Mouse (Mus musculus) adrenal gland (tissue): ENCODE measurements around the gene Ptgir.
"Not testable (repeated sequence)": the region's sequence is repeated elsewhere in the genome, so short reads cannot be mapped to it uniquely, and the experiment has no call there.

Experiments
- intact Hi-C: fragments of 180-260 bp; cut with DNase I; formaldehyde crosslinking; loops from one replicate; pipeline ENCODE4 v1.15.1; 2025

Gene Ptgir

DNA sequence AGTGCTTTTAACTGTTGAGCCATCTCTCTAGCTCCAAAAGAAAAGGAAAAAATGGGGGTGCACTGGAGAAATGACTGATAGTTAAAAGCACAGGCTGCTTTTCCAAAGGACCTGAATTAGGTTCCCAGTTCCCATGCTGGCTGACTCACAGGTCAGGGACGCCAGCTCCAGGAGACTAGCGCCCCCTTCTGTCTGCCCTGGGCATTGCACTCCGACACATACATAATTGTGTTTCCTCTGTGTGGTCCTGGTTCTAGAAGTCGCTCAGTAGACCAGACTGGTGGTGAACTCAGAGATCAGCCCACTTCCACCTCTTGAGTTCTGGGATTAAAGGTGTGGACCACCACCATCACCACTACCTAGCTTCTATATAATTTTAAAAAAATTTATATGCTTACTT is 31.0 kb downstream of the Ptgir start:
- intact Hi-C loops: no loop called here

DNA sequence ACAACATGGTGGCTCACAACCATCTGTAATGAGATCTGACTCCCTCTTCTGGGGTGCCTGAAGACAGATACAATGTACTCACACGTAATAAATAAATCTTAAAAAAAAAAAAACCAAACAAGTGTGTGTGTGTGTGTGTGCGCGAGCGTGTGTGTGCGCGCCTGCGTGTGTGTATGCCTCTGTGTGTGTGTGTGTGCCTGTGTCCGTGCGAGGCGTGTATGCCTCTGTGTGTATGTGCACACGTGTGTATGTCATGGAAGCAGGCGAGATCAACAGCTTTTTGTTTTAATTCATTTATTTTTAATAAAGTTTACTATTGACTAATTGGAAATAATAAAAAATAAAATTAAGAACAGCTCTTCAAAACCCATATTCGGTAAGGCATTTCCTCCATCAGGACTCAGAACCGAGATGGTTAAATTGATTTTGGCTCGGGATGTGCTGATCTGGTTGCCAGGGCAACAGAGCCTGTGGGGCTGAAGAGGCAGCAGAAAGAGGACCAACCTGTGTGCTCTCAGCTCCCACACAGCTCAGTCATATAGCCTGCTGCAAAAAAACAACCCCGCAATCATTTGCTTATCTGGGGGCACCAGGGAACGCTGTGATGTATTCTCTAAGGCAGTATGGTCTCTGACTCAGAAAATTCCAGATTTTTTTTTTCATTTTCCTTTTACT is 32.0 kb downstream of the Ptgir start:
- intact Hi-C loops: no loop called here

DNA sequence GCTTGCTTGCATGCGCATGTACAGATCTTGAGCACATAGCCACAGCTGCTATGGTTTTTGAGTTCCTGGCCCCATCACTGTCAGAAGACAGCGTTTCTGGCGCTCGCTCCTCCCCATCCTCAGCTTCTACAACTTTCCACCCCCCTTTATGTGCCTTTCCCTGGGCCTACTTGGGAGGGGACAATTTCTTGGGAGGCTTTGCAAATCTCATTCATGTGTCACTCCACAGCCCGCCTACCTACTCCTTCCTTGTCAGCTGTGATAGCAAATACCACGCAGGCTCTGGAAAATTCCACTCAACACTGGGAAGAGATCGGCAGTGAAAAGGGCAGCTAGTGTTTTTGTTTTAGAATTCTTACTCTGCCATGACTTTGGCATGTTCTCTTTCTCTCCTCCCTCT is 34.0 kb downstream of the Ptgir start:
- intact Hi-C loops: no loop called here

DNA sequence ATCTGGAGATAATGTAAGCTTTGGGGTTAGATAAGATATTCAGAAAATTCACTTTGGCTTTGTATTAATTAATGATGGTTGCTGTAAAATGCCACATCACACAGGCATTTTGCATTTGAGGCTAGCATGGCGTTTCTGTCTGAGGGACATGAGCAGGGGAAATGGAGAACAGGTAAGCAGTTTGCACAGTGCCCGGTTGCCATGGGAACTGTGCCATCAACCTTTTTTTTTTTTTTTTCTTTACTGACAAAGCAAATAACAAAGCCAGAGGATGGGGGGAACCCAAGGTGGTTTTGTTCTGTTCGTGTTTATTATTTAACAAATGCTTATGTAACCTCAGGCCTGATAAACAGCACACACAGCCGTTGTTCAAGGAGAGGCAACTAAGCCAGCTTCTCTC is 36.6 kb downstream of the Ptgir start:
- intact Hi-C loops: no loop called here

DNA sequence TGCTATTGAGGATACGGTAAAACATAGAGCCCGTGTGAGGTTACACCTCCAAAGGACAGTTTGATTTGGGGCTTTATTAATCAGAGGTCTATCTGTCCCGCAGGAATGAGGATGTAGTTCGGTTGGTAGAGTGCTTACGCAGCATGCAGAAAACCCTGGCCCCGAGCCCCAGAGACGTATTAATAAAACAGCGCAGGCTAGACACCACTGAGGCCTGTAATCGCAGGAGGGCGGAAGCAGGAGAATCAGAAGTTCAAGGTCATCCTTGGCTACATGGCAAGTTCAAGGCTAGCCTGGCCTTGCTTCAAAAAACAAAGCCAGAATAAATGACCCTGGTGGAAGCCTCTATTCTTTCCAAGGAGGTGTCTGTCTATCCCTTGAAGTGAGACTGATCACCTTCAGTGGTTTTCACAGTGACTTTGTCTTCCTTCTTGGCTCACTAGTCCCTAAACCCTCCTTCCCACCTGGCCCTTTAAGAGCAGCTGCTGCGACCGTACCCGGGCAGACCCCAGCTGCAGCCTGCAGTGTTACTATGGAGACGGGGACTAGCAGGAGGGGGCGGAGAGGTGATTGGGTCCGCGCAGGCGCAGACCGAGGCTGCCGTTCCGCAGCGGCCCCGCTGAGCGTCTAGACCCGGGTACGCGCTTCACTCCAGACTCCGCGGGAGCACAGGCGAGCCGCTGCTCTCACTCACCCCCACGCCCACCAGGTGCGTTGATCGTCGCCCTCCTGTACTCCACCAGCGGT is 37.9 kb downstream of the Ptgir start, which contains the start of gene Pnmal2:
Gene Pnmal2, plus strand, starts transcription at position 622 of the 747 bp plus-strand sequence.
- intact Hi-C loops: no loop called here

DNA sequence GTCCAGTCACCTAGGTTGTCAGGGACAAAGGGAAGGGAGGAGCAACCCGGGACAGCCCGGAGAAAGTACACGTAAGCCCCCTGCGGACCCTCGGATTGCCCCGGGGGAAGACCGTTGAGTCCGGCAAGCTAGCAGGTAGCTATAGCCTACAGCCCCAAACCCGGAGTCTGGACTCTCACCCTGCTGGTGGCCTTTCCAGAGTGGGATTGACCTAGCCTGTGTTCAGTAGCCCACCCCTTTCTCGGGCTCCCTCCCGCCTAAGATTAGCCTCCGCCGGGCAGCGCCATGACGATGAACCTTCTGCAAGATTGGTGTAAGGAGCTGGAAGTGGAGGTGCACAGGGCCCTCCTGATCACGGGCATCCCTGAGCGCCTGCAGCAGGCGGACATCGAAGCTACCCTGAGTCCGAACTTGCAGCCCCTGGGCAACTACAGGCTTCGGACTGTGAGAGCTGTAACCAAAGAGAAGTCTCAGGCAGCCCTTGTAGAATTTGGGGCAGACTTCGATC is 38.6 kb downstream of the Ptgir start:
- intact Hi-C loops: no loop called here

DNA sequence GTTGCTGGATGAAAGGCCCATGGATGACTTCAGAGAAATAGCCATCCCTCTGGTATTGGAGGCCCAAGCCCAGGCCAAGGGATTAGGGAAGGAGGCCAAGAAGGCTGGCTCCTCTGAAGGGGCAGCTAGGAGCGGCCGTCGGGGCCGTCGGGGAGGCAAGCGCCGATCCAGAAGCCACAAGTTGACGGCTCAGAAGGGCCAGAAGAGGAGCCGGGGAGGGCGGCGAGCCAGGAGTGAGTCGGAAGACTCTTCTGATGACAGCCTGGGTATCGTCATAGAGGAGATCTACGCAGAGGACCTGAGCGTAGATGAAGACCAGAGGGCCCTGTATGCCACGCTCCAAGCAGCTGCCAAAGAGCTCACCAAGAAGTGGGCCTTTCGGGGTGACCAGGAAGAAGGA is 39.1 kb downstream of the Ptgir start:
- intact Hi-C loops: no loop called here

DNA sequence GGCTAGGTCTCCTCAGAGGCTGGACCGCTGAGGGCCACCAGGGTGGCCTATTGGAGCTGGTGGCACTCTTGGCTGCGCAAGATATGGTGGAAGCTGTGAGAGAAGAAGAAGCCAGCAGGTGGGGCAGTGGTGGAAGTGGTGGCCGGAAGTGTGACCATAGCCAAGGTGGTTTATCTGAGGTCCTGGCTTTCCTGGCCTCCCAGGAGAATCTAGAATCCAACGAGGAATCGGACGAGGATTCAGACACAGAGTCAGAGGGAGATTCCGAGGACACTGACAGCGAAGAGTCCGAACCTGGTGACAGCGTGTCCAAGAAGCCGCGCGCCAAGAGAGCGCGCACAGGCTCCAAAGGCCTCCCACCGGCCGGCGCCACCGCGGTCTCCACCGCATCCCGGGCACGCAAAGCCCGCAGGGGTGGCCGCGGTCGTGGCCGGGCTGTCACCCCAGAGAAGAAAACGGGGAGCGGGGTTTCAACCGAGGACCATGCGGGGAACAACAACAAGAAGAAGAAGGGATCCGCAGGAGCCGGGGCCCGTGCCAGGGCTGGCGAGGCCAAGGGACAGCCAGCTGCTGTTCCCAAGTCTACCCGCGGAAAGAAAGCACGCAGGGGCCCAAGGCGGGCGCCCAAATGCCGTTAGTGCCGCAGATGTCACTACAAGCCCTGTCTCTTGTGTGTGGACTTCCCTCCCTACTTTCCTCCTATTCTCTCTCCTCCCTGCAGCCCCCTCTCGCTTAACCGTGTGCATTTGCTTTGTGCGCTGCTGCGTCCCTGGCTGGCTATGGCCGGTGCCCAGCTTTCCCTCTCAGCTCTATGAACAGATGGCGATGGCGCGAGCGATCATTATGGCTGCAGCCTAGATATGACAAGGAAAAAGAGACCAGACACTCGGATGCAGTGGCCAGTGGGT is 40.4 kb downstream of the Ptgir start:
- intact Hi-C loops: no loop called here

DNA sequence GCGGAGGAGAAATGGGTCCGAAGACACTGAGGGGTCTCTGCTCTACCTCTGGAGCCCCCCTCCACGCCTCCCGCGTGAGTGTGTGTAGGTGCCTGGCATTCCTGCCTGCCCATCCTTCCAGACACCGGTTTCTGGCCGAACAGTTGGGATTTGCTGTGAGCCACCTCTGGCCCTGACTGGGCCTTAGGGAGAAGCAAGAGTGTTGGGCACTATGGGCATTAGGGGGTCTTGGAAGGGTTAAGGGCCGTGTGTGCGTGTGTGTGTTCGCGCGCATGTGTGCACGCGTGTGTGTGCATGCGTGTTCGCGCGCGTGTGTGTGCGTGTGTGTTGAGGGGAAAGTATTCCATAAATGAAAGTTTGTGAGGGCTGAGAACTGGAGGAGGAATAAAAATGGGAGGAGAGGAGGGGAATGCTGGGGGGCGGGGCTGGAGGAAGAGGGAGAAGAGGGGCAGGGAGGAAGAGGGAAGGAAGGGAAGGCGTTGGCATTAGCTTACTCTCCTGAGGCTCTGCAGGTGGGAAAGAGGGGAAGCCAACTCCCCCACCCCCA is 41.1 kb downstream of the Ptgir start:
- intact Hi-C loops: no loop called here

DNA sequence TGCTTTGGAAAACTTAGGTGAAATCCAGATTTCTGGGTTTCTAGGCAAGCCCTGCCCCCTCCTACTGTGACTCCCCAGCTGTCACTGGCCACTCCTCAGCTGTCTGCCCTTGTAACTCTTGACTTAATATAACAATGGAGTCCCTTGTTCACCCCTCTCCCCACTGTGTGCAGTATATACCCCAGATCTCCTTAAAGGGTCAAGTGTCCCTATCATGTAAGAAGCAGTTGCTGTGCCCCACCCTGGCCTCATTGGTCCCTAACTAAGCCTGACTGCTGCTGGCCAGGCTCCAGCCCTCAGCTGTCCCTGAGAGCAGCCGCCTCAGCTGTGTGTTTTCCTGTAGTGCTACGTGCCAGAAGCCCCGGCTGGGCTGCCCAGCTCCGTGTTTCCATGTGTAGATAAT is 41.7 kb downstream of the Ptgir start:
- intact Hi-C loops: no loop called here

DNA sequence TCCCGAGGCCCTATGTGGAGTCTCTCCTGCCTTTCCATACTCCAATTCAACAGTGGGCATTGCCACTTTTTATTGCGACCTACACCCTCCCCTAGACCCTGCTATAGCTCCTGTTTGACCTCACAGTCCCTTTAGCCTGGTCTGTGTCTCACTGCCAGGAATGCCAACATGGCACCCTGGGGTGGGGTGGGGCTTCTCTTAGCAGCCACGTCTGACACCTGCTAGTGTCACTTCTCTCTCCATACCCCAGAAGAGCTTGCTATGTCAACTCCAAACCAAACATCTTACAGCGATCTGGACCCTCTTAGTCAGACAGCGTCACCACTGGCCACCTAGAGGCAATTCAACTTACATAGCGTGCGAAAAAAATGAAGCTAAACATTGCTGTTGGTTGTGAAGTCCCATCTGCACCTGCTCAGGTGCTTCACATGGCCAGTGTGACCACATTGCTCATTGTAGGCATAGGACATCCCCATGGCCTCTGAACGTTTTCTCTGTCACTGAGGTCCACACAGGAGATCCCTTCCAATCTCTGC is 42.7 kb downstream of the Ptgir start:
- intact Hi-C loops: no loop called here

DNA sequence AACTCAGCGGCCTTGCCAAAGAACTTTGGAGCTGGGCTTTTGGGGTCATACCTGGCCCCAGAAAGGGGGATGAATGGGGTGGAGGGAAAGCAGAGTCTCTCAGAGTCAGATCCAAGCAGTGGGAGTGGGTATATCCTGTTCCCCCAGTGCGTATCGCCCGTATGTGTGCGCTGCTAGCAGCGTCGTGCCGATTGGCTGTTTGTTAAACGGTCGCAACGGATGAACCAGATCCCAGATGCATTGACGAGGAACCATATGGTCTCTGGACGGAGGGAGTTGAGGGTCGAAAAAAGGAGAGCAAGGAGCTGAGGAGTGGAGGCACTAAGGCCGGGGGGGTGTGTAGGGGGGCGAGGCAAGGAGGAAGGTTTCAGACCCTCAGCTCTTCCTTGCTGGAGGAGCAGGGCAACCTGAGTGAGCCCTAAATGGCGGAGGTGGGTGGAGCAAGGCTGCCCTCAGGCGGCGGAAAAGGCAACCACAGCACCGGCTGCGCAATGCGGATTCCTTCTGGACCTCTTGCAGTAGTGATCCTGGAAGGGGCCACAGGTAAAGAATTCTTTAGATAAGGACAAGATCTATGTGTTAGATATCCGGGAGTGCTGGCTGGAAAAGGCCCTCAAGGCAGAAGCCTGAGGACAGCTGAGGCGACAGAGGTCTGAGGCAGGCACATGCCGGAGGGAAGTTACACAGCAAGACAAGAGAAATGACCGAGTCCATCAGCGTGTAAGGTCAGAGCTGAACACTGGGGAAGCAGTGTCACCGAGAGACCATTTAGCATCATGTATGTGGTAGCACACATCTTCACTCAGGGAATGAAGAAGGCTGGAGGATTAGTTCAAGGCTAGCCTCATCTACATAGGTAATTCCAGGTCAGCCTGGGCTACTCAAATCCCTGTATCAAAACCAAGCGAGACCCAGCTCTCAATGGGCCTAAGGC is 43.9 kb downstream of the Ptgir start:
- intact Hi-C loops: loop anchor here (1.0 to 2.0 kb wide), 3 partner anchors 18 to 117 kb away; no protein-coding TSS in a partner anchor

DNA sequence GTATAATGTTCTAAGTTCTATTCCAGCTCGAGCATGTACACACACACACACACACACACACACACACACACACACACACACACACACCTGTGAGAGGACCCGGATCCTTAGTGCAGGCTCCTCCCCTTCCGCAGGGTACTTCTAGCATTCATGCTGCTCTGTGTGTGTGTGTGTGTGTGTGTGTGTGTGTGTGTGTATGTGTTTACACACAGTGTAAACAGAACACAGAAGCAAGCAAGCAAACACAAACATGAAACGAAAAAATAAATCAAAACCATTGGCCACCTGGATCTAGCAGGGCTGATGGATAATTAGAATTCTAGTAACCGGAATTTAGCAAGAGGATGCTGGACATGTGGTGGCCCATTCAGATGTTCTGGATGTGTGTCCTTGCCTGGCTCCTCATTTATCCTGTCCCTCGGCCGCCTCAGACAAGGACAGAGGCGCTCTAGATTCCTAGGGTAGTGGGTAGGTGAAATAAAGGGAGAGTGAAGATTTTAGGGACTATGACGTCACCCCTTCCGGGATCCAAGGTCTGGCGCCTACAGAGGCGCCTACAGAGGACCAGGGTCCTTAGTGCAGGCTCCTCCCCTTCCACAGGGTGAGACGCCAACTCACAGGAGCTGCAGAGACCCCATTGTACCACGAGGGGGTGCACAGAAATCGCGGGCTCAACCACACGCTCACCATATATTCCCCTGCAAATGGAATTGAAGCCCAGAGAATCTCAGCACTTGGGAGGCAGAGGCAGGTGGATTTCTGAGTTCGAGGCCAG is 44.8 kb downstream of the Ptgir start:
- intact Hi-C loops: loop anchor here (1.0 to 2.0 kb wide), 3 partner anchors 19 to 116 kb away; no protein-coding TSS in a partner anchor

DNA sequence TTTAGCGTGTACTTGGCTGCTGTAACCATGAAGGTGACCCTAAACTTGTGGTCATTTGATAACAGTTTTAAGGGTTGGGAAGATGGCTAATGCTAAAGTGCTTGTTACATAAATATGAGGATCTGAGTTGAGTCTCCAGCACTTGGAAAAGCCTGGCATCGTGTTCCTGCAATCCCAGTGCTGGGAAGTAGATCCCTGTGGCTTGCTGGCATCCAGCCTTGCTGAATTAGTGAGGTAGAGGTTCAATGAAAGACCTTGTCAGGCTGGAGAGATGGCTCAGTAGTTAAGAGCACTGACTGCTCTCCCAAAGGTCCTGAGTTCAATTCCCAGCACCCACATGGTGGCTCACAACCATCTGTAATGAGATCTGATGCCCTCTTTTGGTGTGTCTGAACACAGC is 47.5 kb downstream of the Ptgir start:
- intact Hi-C loops: not testable (repeated sequence)

DNA sequence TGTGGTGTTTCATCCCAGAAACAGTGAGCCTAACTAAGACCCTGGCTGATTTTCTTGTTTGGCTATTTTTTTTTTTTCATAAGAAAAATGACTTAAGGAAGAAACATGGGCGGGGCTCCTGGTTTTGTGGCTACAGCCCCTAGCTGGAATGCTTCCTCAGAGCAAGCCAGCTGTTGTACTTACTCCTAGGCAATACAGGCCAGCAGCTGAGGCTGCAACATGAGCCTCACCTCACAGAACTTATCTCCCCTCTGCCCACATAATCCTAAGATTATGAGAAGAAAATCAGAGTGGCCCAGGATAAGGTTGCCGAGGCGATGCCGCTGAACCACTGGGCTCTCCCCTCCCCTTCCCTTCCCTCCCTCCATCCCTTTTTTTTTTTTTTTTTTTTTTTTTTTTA is 49.4 kb downstream of the Ptgir start:
- intact Hi-C loops: no loop called here

DNA sequence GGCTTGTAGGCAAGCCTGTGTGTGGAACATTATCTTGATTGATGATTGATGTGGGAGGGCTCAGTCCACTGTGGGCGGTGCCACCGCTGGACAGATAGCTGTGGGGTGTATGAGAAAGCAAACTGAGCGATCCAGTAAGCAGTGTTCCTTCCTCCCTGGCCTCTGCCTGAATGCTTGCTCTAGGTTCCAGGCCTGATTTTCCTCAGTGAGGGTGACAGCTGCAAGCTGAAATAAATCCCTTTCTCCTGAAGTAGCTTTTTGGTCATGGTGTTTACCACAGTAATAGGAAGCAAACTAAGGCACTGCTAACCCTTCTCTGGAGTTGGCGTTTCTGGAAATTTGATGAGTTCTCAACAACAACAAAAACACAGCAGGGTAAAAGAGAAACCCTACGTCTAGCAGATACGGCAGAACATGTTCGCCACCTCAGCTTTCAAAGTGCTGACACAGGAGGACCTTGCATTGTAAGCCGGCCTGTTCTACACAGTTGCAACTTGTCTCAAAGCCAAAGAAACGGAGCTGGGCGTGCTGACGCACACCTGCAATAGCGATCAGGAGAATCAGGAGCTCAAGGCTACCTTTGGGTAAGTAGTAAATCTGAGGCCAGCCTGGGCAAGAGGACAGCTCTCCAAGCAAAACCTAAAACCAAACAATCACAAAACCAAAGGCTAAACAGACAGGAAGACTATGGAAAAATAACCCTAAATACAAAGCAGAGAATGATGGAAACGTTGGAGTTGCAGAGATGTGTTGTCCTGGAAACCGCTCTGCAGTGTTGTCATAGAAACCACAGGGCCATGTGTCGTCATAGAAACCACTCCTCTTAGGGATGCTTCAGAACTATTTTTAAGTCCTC is 50.3 kb downstream of the Ptgir start:
- intact Hi-C loops: no loop called here

DNA sequence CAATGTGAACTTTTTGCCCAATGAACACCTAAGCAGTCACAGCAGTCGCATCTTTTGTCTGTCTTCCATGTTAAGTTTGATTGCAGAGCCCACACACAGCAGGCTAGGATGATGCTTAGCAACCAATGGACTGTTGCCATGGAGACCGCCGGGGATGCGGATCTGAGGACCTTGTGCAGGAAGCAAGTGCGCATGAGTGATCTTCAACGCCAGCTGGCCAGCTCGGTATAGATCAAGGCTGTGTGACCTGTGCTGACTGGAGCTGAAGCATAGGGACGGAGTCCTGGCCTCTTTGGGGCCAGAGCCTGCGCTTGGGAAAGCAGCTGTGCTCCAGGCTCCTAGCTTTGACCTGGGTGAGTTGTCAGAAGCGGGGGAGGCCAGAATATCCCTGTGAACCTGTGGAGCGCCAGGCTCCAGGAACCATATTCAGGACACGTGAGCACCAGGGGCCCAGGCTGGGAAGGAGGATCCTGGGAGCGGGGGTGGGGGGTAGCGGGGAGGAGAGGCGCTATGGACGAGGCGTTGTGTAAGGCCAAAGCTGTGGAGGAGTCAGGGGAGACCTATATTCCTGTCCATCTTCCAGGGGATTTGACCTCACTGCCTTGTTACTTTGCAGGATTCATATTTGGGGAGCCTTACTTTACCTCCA is 53.4 kb downstream of the Ptgir start, which contains the start of gene Pnmal1:
Gene Pnmal1, plus strand, starts transcription at position 141 of the 649 bp plus-strand sequence.
- intact Hi-C loops: no loop called here
